Mouse (Mus musculus): ENCODE results near the gene Rcor1.
"Not testable (repeated sequence)": the region's sequence is repeated elsewhere in the genome, so short reads cannot be mapped to it uniquely, and the experiment has no call there.

The Rcor1 gene

DNA sequence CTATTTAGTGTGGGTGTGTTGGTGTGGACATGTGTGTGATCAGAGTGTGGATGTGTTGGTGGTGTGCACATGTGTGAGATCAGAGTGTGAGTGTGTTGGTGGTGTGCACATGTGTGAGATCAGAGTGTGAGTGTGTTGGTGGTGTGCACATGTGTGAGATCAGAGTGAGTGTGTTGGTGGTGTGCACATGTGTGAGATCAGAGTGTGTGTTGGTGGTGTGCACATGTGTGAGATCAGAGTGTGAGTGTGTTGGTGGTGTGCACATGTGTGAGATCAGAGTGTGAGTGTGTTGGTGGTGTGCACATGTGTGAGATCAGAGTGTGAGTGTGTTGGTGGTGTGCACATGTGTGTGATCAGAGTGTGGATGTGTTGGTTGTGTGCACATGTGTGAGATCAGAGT is 30.1 kb downstream of the Rcor1 start:
- not testable (repeated sequence) for DNase-seq (ENCODE audit: low spot score)

DNA sequence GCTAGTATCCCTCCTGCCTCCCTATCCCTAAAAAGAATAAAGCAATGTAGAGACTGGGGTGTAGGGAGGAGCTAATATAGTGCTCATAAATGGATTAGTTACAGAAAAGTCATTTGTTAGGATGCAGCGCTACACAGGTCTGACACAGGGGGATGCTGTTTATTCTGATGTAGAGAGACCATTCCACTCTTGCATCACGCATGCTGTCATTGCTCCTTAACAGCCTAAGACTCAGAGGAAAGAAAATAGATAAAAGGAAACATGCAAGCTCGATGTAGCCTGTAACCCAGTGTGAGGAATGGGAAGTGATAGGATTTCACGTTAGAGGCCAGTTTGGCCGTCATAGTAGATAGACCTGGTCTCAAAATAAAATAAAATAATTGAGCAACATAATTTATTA is 31.9 kb downstream of the Rcor1 start:
- DNase-seq (ENCODE audit: low spot score), result no peak

DNA sequence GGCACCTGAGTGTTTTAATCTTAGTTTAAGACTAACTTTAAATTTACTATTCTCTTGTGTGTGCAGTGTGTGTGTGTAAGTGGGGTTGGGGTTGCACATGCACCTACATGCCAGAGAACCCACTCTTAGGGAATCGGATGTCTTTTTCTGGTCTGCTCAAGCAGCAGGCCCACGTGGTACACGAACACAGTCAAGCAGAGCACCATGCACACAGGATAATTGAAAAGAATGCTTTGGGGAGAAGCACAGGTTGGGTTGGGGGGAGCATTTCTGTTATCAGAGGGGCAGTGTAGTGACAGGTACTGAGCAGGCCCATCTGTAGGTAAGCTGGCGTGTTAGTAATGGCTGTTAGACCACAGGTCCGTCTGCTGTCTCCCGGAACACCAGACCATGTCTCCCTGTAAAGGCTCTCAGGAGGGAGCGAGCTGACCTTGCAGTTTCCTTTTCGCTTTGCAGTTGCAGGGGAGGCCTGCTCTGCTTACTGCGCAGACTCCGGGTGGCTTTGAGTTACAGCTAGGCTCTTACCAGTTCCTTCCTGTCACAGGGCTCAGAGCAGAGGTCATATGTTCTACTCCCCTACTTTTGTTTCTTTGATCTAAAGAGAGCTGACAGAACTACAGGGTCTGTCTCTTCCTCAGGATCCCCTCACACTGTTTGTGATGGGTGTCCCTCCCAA is 32.5 kb downstream of the Rcor1 start:
- DNase-seq (ENCODE audit: low spot score), result no peak

DNA sequence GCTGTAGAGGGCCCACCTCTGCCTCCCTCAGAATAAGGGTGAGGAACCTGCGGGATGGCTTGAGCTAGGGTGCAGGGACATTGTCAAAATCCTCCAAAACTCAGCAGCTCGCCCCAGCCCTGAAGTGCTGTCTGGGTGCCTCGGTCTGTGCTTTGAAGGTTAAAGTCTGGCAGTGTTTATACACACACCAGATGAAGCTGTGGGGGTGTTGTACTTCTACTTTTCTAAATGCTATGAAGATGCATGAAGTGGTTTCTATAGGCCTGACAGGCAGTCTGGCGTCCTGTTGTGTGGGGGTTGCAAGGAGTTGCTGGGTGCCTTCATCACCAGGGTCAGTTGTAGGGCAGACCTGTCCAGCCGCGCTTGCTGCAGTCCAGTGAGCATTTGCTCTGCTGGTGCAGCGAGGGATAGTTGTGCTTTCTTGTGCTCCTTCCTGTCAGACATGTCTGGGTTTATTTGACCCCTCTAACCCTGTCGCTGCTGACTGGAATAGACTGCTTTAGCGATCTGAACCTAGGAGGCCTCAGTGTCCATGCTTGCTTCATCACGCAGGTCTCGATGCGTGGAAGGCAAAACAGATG is 37.3 kb downstream of the Rcor1 start:
- no peak for DNase-seq (ENCODE audit: low spot score)

DNA sequence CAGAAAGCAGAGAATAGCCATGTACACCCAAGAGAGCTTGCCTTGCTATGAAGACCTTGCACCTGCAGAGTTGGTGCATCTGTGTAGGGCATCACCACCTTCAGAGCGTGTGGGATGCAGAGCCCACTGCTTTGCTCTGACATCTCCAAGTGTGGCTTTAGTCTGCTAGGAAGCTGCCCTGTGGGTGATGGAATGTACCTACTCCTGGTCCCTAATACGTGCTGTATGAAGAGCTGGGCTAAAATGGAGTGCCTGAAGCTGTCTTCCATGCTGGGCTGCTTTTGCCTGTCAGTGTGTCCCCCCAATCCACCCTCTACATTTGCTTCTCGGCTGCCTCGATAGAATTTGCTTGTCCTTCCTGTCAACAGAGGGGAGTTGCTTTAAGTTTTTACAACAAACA is 46.4 kb downstream of the Rcor1 start:
- no peak for DNase-seq (ENCODE audit: low spot score)

DNA sequence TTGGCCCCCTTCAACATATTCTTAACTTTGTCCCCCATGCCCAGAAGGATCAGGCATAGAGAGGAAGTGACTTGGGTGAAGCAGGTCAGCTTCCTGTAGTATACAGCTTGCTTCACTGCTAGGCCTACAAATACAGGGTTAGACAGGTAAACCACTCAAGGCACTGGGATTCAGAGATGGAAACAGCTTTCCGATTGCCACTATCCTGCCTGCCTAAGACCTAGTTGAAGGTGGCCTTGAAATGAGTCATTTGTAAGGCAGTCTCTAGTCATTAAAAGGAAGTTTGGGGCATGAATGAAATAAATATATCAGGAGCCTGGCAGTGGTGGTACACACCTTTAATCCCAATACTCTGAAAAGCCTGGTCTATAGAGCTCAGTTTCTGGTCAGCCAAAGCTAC is 47.9 kb downstream of the Rcor1 start:
- DNase-seq (ENCODE audit: low spot score), result no peak

DNA sequence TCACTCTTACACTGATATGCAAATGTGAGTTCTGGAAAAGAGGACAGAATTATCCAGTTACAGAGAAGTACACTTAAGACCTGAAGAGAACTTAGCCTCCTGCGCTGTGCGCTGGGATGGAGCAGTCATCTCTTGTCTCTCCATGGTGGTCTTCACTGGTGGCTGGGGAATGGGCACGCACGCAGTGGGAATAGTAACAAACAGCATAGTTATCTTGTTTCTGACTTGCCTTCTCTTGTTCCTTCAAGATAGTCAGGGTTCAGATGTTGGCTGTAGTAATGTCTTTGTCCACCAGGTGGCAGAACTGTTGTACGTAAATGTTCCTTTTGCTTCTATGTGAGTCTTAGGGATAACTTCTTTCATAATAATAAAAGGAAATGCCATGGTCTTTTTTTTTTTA is 49.0 kb downstream of the Rcor1 start:
- peak; percentile 76 for DNase-seq (ENCODE audit: low spot score)

DNA sequence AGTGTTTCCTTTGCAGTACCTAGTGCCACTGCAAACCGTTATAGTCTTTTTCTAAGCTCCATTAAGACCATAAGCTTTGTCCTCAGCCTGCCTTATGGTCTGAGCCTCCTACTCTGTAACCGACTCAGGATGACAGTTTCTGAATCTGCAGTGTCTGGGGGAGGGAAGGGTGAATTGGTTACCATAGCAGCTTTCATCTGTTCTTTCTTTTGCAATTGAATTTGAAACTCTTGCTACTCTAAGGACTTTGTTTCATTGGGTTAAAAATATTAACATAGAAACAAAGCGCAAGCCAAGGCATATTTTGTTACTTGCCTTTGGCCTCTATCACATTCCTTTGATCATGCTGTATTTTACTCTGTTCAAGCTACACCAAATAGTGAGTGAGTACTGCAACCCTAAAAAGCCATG is 49.6 kb downstream of the Rcor1 start:
- no peak for DNase-seq (ENCODE audit: low spot score)

DNA sequence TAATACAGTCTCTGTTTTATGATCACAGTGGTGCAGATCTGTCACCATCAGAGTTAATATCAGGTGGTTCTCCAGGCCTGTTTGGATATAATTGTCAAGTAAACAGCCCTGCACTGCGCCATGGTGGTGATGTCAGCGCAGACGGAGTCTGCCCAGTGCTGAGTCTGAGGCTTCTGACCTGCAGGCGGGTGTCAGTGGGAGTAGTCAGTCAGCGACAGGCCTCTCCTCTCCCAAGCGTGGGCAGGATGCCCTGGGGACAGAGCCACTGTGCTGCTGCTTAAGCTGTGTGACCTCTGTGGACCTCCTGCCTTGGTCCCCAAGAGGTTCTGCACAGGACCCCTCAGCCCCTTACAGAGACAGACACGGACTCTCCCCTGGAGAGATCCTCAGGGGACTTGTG is 50.0 kb downstream of the Rcor1 start:
- DNase-seq (ENCODE audit: low spot score), result no peak

DNA sequence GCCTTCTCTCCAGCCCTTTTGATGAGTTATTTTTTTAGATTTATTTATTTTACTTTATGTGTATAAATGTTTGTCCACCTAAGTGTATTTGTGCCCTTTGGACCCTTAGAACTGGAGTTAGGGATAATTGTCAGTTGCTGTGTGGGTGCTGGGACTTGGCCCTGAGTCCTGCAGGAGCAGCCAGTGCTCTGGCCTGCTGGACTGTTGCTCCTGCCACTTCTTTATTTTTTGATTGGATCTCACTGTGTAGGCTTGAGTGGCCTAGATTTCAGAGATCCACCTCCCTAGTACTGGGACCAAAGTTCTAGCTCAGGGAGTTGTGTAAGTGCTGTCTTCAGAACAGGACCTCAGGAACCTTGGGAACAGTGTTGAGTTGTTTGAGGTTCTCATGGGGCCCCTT is 51.6 kb downstream of the Rcor1 start:
- no peak for DNase-seq (ENCODE audit: low spot score)

DNA sequence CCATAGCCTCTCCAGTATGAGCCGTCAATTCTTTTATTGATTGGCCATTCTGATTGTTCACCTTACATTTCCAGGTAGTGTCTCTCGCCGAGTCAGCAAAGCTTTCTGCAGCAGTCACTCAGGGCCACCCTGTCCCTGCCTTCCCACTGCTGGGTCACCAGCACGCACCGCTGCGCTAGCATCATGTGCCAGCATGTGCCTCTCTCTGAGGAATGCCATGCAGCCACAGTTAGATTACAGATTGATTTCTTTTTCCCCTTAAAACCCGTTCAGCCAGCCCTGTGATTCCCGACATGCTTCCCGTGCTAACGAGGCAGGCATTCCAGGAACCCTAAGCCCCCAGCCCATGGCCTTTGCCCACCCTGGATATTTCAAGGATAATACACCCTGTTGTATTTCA is 52.8 kb downstream of the Rcor1 start:
- no peak for DNase-seq (ENCODE audit: low spot score)

DNA sequence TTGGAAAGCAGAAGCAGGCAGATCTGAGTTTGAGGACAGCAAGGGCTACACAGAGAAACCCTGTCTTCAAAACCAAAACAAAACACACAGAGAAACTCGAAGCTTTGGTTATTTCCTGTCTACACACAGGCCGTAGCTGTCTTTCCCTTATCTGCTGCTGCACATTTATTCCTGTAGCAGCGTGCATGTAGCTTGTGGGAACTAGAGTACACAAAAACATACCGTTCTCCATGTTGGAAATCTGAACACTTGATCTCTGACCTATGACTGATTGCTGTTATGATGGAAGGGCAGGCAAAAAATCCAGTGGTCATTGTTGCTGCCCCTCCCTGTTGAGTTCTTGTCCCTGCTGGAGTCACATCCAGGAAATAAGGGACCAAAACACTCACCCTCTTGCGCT is 54.9 kb downstream of the Rcor1 start:
- no peak for DNase-seq (ENCODE audit: low spot score)

DNA sequence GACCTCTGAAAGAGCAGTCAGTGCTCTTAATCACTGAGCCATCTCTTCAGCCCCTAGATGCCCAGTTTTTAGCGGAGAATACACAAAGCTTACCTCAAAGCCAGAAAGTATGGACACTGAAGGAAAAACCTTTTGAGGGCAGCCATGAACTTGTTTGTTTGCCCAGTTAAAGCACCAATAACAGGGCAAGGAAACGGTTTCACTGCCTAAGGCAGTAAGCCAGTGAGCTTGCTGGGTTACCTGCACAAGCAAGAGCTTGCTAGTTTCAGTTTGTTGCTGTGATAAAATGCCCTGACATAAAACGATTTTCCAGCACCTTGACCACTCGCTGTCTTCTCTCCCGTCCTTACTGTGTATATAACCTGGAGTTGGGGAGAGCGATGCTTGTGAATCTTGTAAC is 55.9 kb downstream of the Rcor1 start:
- no peak for DNase-seq (ENCODE audit: low spot score)

DNA sequence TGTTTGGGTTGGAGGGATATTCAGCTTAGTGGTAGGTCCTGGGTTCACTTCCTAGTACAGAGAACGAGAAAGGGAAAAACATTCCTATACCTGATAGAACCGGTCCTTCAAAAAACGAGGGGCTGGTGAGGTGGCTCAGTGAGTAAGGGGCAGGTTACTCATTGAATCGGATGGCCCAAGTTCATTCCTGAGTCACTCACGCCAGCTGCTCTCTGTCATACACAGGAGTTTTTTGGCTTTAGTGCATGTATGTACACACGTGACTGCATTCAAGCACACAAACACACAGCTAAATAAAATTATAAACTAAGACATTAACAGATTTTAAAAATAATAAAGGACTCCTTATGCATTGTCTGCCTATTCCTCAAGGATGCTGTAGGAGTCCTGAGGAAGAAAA is 57.1 kb downstream of the Rcor1 start:
- DNase-seq (ENCODE audit: low spot score), result no peak

DNA sequence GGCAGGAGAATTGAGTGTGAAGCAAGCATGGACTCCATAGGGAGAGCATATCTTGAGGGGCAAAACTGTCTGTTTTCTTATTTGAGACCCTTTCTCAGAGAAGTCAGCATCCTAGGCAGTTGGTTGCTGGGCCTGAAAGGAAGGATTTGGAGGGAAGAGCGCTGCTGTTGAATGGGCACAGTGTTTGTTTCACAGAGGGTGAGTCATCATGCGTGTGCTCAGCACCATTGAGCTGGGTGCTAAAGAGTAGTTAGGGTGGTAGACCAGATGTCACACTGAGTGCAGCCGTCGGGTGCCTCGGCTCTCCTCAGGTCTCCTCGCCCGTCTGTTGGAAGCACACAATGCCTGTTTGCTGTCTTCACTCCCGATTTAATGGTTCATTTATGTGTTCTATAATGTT is 57.9 kb downstream of the Rcor1 start:
- DNase-seq (ENCODE audit: low spot score), result no peak

DNA sequence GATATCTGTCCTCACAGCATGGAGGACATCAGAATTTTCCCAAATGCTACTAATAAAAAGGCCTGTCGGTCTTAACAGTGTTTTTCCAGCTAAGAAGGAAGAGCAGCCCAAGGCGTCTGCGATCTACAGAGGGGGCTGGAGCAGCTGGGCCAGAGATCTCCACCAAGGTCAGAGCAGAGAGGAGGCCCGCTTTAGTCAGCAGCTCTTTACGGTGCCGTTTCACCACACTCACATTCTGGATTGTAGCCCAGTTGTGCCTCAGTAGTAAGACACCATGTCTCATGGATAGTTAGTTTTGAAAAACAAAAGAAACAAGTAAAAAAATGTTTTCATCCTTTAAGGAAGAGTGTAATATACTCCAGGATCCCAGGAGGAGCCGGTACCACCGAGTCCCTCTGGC is 72.0 kb downstream of the Rcor1 start:
- DNase-seq (ENCODE audit: low spot score), result no peak

DNA sequence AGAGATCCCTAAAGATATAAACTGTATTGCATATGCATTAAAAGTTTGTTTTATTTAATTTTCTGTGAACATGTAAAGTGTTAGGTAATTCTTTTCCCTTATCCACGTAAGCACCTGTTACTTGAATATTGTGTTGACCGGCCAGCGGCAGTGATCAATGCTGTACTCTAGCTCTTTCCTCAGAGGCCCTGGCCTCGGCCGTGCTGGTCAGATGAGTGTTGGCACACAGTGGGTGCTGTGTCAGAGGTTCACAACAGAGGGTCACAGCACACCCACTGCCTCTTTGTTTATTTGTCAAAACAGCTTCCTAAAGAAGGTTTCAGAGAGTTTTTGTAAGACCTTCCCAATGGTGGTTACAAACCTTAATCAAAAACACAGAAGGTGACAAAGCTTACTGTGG is 75.4 kb downstream of the Rcor1 start:
- DNase-seq (ENCODE audit: low spot score), result no peak

DNA sequence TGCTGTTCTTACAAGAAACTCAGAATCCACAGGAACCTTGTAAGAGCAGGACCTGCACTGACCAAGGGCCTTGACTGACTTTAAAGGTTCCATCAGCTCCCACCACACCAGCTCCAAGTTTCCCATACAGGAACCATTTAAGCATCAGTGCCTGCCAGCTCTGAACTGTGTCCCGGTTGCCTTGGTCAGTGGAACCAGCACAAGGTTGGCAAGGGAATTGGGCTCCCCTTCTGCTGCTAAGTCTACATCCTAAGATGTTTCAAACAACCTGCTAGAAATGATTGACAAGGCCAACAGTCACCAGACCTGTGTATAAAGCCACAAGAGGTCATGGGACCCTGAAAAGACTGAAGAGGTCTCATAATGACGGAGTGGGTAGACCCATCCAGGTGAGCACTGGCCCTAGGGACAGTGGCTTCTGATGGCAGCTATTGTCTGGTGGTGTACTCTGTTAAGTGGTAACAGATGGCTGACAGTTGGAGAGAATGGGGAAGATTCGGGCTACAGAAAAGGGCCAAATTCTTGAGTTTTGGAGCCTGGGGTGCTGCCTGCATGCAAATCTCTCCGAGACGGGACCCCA is 80.4 kb downstream of the Rcor1 start:
- DNase-seq (ENCODE audit: low spot score), result no peak

DNA sequence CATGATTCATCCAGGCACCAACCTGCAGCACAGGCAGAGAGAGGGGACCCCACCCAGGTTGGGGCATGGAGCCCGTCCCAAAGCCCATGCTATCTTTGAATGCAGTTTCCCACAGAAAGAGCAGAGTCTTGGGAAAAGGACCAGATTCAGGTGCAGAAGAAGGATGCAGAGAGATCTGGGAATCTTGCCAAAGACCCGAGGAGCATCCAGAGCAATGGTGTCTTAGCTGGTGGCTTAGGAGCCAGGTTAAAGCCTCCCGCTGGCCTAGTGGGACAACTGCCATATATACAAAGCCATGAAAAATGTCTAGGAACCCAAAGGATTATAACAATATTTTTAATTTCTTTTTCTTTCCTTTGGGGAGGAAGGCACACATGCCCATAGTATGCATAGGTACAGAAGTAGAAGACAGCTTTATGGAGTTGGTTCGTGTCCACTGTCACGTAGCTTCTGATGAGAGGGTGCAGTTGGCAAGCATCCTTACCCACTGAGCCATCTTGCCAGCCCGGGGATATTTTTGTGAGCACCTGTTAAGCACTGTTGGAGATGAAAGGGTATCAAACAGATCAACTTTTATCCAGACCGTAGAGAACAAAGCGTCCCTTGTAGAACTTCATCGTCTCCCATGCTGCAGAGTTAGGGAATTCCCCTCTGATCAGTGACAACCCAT is 82.0 kb downstream of the Rcor1 start:
- no peak for DNase-seq (ENCODE audit: low spot score)

DNA sequence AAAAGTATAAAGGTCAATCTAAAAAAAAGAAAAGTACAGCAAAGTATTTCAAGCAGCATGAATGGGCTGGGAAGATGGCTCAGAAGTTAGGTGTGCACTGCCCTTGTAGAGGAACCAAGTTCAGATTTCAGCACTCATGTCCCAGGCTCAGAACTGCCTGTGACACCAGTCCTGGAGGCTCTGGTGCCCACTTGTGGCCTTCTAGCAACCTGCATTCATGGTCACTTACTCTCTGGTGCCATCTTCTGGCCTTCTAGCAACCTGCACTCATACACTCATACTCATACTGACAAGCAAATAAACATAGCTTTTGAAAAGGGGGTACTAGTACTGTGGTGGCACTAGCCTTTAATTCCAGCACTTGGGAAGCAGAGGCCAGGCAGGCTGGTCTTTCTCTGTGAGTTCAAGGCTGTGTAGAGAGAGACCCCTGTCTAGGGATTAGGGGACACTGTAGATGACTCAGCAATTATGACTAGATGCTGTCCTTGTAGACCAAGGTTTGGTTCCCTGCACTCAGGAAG is 83.2 kb downstream of the Rcor1 start:
- no peak for DNase-seq (ENCODE audit: low spot score)

DNA sequence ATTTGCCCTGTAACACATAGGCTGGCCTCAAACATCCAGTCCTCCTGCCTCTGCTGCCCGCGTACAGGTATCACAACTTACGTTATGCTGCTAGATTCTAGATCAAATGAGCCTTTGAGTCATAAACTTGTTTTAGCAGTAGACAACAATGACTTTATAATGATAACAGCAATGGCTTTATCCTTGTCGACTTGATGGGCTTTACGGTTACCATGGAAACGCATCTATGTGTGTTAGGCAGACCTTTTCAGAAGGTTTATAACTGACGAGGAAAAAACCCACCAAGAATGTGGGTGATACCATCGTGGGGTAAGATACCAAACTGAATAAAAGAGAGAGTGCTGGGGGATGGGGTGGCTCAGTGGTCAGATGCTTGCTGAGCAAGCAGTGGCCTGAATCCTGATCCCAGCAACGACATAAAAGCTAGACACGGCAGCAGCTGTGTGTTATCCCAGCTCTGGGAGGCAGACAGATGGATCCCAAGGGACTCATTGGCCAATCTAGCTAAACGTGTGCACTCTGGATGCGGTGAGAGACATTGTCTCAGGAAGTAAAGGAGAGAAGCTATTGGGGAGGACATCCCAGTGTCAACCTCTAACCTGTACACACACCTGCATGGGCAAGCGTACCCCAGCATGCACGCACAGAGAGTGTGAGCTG is 85.6 kb downstream of the Rcor1 start:
- DNase-seq (ENCODE audit: low spot score), result no peak

DNA sequence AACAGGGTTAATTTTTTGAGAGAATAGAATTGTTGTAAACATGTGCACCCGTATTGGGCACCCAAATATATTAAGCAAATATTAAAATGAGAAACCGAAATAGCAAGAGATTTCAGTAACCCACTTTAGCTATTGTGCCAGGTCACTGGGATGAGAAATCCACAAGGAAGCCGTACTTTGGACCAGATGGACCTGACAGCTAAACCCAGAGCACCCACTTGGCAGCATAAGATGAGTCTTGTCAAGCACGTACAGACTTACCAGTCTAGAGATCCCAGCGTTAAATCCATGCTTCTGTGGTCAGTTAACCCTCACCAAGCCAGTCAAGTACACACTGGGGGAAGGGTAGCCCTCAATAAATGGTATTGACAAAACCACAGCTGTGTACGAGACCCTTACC is 86.5 kb downstream of the Rcor1 start:
- DNase-seq (ENCODE audit: low spot score), result no peak

DNA sequence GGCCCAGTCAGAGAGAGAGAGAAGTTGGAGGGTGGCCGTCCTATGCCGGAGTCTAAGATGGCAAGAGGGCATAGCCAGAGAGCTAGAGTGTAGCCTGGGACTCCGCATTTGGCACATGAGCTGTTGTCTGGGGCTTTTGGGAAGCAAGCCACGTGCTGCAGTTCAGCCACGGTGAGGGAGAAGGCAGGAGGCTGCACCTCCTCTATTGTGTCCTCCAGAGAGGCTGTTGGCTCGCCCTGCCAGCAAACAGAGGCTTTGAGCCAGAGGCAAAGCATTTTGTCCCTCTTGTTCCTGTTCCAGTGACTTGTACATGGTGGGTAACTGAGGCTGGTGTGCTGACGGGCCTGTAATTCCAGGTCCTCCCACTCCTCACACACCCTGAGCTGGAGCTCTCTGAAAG is 95.0 kb downstream of the Rcor1 start:
- DNase-seq (ENCODE audit: low spot score), result no peak

Data from left cerebral cortex, adult 11 months (tissue).